Mouse (Mus musculus) limb, embryonic 15.5 days (tissue): ENCODE measurements around the gene Pold2. TPM values are rescaled to one million over a fixed set of nuclear protein-coding genes. Genes with fewer than 3 reads are reported as not detected.

Experiments
- ATAC-seq: fragments of 200-750 bp; cut with Nextera tagmentation; 2 replicates; pipeline ENCODE4 v1.8.0; 2017; ENCODE audit warnings: low read depth, moderate TSS enrichment; ENCODE audit not compliant: insufficient number of reproducible peaks, low FRiP score, low TSS enrichment
- H3K27ac ChIP-seq: fragments of 300-500 bp; sonication (generic); 2 replicates; pipeline ENCODE4 v1.5.1; 2015; ENCODE audit warnings: moderate library complexity, mild to moderate bottlenecking, inconsistent platforms
- H3K27me3 ChIP-seq: fragments of 300-500 bp; sonication (generic); 2 replicates; pipeline ENCODE4 v1.6.1; 2015; ENCODE audit warnings: inconsistent platforms
- H3K36me3 ChIP-seq: fragments of 300-500 bp; sonication (generic); 2 replicates; pipeline ENCODE4 v1.6.1; 2015; ENCODE audit warnings: inconsistent platforms
- H3K4me1 ChIP-seq: fragments of 300-500 bp; sonication (generic); 2 replicates; pipeline ENCODE4 v1.6.1; 2015; ENCODE audit warnings: inconsistent platforms
- H3K4me2 ChIP-seq: fragments of 300-500 bp; sonication (generic); 2 replicates; pipeline ENCODE4 v1.6.1; 2015; ENCODE audit warnings: mild to moderate bottlenecking, inconsistent platforms
- H3K4me3 ChIP-seq: fragments of 300-500 bp; sonication (generic); 2 replicates; pipeline ENCODE4 v1.5.1; 2015; ENCODE audit warnings: mild to moderate bottlenecking, inconsistent platforms
- H3K9ac ChIP-seq: fragments of 300-500 bp; sonication (generic); 2 replicates; pipeline ENCODE4 v1.6.1; 2015; ENCODE audit warnings: inconsistent platforms
- H3K9me3 ChIP-seq: fragments of 300-500 bp; sonication (generic); 2 replicates; pipeline ENCODE4 v1.6.1; 2016; ENCODE audit warnings: inconsistent platforms
- WGBS: fragments of 180-500 bp; shearing (Covaris S2); methylation state at CpG from one replicate; pipeline ENCODE4 v1.1.7; 2015; 5-methylcytosine and 5-hydroxymethylcytosine counted together
- polyA plus RNA-seq: library from polyadenylated mRNA; unstranded; fragments of >200 nt; fragmentation: Nextera tagmentation; extraction: Ambion mirVana; gene quantifications from 2 replicates; pipeline ENCODE4 v1.2.1, GENCODE M21; 2015

Pold2 gene
- 116 and 118 TPM in 2 replicates for polyA plus RNA-seq

DNA sequence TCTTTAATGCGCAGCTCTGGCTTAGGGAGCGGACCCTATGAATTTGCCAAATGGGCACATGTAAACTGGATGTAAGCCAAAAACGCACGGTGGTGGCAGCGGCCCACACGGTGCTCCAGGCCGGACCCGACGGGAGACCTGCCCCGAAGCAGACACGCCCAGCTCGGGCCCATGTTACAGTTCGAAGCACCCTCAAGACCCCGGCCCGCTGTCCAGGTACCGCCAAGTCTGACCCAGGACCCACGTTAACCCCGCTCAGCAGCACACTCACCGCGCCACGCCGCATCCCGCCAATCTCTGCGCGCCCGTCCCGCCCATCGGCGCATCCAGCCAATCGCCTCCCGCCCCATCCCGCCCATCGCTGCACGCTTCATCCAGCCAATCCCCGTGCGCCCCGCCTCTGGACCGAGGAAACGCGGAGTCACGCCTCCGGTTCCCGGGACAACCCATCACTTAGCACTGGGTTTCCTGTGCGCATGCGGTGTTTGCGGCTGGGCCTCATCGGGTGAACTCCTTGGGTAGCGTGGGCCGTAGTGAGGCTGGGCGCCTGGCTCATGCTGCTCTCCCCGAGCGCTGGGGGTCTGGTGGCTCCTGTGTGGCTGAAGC lies at the start of gene Pold2:
TSS of gene Pold2 (minus strand) at position 372 of the 606 bp plus-strand sequence.
- Histone ChIP-seq H3K27me3 (no peaks in the 10 kb centered on the region), H3K4me3 (peak within 1 kb of the TSS; percentile 75), H3K9me3 (no peaks in the 10 kb centered on the region), H3K4me2 (peak within 1 kb of the TSS; percentile 63), H3K36me3 (peaks cover 33% of the 10 kb centered on the region), H3K9ac (peak within 1 kb of the TSS; percentile 64), H3K27ac (peak within 1 kb of the TSS; percentile 89), H3K4me1 (peaks cover 21% of the 10 kb centered on the region)
- peak; percentile 99 for ATAC-seq
- WGBS, result under 1% methylated on average over 52 of the region's 52 CpGs

DNA sequence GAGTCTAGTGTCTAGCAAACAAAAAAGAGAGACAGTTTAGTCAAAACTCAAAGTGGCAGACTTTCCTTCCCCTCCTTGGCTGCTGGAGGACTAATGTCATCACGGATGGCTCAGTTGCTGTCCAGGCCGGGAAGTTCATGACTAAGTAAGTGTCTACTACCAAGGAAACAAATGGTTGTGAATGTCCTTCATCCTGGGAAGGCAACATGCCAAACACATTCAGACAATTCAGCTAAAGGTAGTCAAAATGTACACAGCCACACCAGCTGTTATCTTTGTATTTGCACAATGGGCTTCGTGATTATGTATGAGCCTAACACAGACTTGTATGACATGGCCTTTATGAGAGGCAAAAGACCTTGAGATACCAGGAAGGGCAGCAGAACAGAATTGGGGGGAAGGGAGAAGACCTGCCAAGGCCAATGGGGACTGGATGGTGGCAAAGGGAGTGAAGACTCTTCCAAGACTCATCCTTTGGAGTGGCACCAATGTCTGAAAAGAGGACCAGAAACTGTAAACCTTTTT lies 48.7 kb upstream of the Pold2 start:
- no peak overlapping the region for H3K27ac ChIP-seq
- H3K4me1 ChIP-seq, result no peaks in the 10 kb centered on the region
- H3K27me3 ChIP-seq, result no peaks in the 10 kb centered on the region
- no peak overlapping the region for H3K4me2 ChIP-seq
- no peaks in the 10 kb centered on the region for H3K9me3 ChIP-seq
- no peaks in the 10 kb centered on the region for H3K36me3 ChIP-seq
- H3K4me3 ChIP-seq, result no peak overlapping the region
- WGBS, result 80% methylated on average over 3 of the region's 3 CpGs
- no peak for ATAC-seq
- H3K9ac ChIP-seq, result no peak overlapping the region

- no peaks in the 10 kb centered on the region for H3K9me3 ChIP-seq
- no peak overlapping the region for H3K4me2 ChIP-seq
- no peaks in the 10 kb centered on the region for H3K27me3 ChIP-seq
- H3K36me3 ChIP-seq, result no peaks in the 10 kb centered on the region
- 44% methylated on average over 8 of the region's 8 CpGs for WGBS
- ATAC-seq, result no peak
- no peak overlapping the region for H3K4me3 ChIP-seq
- no peak overlapping the region for H3K9ac ChIP-seq
- no peak overlapping the region for H3K27ac ChIP-seq
- H3K4me1 ChIP-seq, result peaks cover 2% of the 10 kb centered on the region; the same call in 1 of the 2 replicates
Measured at GRCm38 (mm10) chr11:5924699-5925098, 46.6 kb upstream of the Pold2 start.

- WGBS, result 30% methylated on average over 16 of the region's 17 CpGs
- no peak overlapping the region for H3K4me3 ChIP-seq
- no peak for ATAC-seq
Measured at GRCm38 (mm10) chr11:5920323-5920960, 42.4 kb upstream of the Pold2 start.

DNA sequence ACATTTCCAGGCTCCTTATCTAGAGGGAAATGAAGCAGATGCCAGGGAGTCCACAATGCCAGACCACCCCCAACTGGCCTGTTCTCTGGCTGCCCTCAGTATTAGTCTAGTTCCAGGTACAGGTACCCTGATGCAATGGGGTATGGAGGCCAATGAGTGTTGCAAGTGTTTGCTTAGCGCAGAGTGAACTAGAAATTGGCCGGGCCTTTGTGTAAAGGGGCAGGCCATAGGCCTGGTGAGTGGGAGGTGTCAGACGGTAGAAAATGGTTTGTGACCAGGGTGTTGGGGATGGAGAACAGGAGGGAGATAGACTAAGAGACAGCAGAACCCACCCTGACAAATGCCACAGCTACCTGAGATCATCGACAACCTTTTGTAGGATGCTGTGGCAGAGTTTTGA lies 41.5 kb upstream of the Pold2 start:
- ATAC-seq, result no peak
- Histone ChIP-seq H3K9ac (no peak overlapping the region), H3K4me2 (no peak overlapping the region), H3K4me3 (no peak overlapping the region), H3K4me1 (peaks cover 2% of the 10 kb centered on the region; the same call in 1 of the 2 replicates), H3K27me3 (no peaks in the 10 kb centered on the region), H3K36me3 (no peaks in the 10 kb centered on the region), H3K27ac (no peak overlapping the region), H3K9me3 (no peaks in the 10 kb centered on the region)
- WGBS, result 92% methylated on average over 4 of the region's 4 CpGs

More at GRCm38 (mm10) chr11:5920323-5920960, 42.4 kb upstream of the Pold2 start:
- Histone ChIP-seq H3K4me2 (no peak overlapping the region), H3K4me1 (peaks cover 2% of the 10 kb centered on the region; the same call in 1 of the 2 replicates), H3K9ac (no peak overlapping the region), H3K27me3 (no peaks in the 10 kb centered on the region), H3K36me3 (no peaks in the 10 kb centered on the region), H3K9me3 (no peaks in the 10 kb centered on the region), H3K27ac (no peak overlapping the region)

DNA sequence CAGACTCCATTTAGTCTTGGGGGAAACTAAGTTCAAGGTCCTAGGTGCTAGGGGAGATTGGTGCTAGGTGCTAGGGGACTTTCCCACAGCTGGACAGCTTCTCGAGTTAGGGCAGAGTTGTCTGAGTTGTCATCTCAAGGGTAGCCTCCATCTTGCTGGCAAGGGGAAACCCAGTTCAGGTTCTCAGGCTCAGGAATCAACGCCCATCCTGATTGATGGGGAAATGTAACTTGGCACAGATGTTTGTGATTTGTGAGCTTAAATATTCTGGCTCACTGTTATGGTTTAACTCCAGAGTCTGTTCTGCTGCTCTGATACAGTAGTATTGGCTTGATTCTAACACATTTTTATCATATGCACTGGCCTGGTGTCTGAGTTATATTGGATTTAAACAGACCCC lies 40.0 kb upstream of the Pold2 start:
- WGBS, result 51% methylated on average over 2 of the region's 2 CpGs
- ATAC-seq, result no peak

DNA sequence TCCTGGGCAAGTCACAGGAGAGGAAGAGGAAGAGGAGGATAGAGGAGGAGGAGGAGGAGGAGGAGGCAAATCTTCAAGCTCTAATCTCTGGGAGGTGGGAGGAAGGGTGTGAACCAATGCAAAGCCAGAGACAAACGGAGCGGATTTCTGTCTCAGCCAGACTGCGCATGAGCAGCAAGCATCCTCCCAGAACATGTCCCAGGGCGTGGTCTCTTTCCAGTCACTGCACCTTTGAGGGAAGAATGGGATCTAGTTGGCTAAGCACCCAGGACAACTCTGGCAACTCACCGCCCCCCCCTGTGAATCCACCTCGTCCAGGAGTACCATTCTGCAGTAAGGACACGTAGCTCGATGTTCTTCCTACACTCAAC lies 38.1 kb upstream of the Pold2 start:
- H3K27me3 ChIP-seq, result no peaks in the 10 kb centered on the region
- H3K4me2 ChIP-seq, result no peak overlapping the region
- peaks cover 13% of the 10 kb centered on the region for H3K4me1 ChIP-seq
- H3K4me3 ChIP-seq, result no peak overlapping the region
- no peaks in the 10 kb centered on the region for H3K9me3 ChIP-seq
- no peak for ATAC-seq
- no peak overlapping the region for H3K9ac ChIP-seq
- no peak overlapping the region for H3K27ac ChIP-seq
- no peaks in the 10 kb centered on the region for H3K36me3 ChIP-seq
- WGBS, result 70% methylated on average over 8 of the region's 8 CpGs

More for the DNA sequence above, 40.0 kb upstream of the Pold2 start:
- Histone ChIP-seq H3K9ac (no peak overlapping the region), H3K27me3 (no peaks in the 10 kb centered on the region), H3K27ac (no peak overlapping the region), H3K4me2 (no peak overlapping the region), H3K36me3 (no peaks in the 10 kb centered on the region), H3K9me3 (no peaks in the 10 kb centered on the region), H3K4me1 (peaks cover 5% of the 10 kb centered on the region), H3K4me3 (no peak overlapping the region)

DNA sequence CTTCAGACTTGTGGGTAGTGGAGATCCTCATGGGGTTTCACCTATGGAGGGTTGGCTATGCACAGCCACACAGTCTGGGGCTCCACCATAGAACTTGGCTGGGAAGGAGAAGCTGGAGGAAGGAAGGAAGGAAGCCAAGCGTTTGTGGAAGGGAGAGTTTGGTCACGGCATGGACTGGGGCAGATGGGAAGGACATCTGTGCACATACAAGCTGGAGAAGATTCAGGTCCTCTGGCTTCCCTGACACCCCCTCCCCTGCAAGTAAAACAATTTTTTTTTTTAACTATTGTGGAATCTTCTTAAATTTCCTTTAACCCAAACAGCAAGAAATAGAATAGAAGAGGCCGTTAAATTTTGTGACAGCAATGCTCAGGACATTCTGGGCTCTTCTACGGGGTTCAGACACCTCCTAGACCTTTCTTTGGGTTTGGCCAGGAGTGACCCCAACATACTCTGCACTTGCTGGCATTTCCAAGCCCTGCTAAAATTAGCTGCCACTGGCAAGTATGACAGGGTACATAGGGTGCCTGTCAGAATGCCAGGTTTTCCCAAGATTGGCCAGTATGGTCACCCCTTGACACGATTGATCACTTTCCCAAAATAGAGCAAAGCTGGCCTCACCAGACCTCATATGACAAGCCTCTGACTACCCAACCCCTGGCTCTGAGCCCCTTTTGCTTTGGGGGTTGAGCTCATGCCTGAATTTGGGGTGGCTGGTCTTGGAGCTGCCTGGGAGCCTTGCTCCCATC lies 37.5 kb upstream of the Pold2 start:
- WGBS, result 69% methylated on average over 5 of the region's 5 CpGs
- ATAC-seq, result no peak
- Histone ChIP-seq H3K4me3 (no peak overlapping the region), H3K9me3 (no peaks in the 10 kb centered on the region), H3K27ac (no peak overlapping the region), H3K36me3 (no peaks in the 10 kb centered on the region), H3K27me3 (no peaks in the 10 kb centered on the region), H3K9ac (no peak overlapping the region), H3K4me1 (peaks cover 13% of the 10 kb centered on the region), H3K4me2 (no peak overlapping the region)

GRCm38 (mm10) chr11:5914940-5915339 lies 36.8 kb upstream of the Pold2 start:
- Histone ChIP-seq H3K36me3 (no peaks in the 10 kb centered on the region), H3K9me3 (no peaks in the 10 kb centered on the region), H3K9ac (no peak overlapping the region), H3K4me1 (peaks cover 11% of the 10 kb centered on the region; the same call in 1 of the 2 replicates), H3K27ac (no peak overlapping the region), H3K4me3 (no peak overlapping the region), H3K4me2 (no peak overlapping the region), H3K27me3 (no peaks in the 10 kb centered on the region)
- no peak for ATAC-seq
- 66% methylated on average over 5 of the region's 5 CpGs for WGBS

DNA sequence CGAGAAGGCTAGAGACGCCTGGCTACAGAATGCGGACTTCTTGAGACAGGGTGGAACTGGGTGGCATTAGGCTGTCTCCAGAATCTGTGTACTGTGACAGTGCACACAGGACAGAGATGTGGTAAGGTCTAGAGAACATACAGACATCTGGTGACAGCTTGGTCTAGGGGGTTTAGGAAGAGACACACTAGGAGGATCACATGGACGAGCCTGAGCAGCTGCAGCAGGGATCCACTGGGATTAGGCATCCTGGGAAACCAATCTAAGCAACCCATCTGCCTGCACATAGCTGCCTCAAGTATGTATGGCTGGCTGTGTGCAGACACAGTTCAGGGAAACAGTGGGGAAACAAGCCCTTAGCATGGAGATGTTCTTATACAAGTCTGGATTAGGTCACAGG lies 35.8 kb upstream of the Pold2 start:
- no peak overlapping the region for H3K4me3 ChIP-seq
- no peak overlapping the region for H3K27ac ChIP-seq
- H3K4me1 ChIP-seq, result peaks cover 11% of the 10 kb centered on the region; the same call in 1 of the 2 replicates
- H3K27me3 ChIP-seq, result no peaks in the 10 kb centered on the region
- no peak overlapping the region for H3K4me2 ChIP-seq
- H3K9me3 ChIP-seq, result no peaks in the 10 kb centered on the region
- no peak for ATAC-seq
- 75% methylated on average over 4 of the region's 4 CpGs for whole genome bisulfite sequencing
- H3K36me3 ChIP-seq, result no peaks in the 10 kb centered on the region
- no peak overlapping the region for H3K9ac ChIP-seq

DNA sequence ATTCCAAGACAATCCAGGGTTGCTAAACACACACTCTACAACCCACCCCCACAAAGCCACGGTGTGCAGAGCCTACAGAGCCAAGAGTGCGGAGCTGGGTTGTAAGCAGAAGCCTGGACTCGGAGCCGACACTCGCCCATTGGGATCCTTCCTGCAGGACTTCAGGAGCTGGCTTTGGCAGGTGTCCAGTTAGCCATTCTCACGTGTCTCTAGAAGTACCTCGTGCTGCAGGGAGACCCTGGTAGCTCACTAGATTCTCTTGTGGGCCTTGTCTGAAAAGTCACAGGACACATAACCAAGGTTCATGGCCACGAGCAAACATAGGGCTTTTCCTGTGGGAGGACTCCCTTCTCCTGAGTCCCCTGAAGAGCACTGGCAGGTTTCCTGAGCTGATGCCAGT lies 35.2 kb upstream of the Pold2 start:
- Histone ChIP-seq H3K4me1 (peaks cover 11% of the 10 kb centered on the region; the same call in 1 of the 2 replicates), H3K9me3 (no peaks in the 10 kb centered on the region), H3K4me3 (no peak overlapping the region), H3K9ac (no peak overlapping the region), H3K36me3 (no peaks in the 10 kb centered on the region), H3K27ac (no peak overlapping the region), H3K27me3 (no peaks in the 10 kb centered on the region), H3K4me2 (no peak overlapping the region)
- ATAC-seq, result no peak
- 57% methylated on average over 8 of the region's 8 CpGs for WGBS

GRCm38 (mm10) chr11:5912635-5913034 lies 34.5 kb upstream of the Pold2 start:
- H3K4me2 ChIP-seq, result no peak overlapping the region
- no peaks in the 10 kb centered on the region for H3K36me3 ChIP-seq
- 27% methylated on average over 5 of the region's 5 CpGs for WGBS
- H3K4me3 ChIP-seq, result no peak overlapping the region
- no peak overlapping the region for H3K9ac ChIP-seq
- no peaks in the 10 kb centered on the region for H3K9me3 ChIP-seq
- no peaks in the 10 kb centered on the region for H3K27me3 ChIP-seq
- H3K27ac ChIP-seq, result no peak overlapping the region
- ATAC-seq, result no peak
- H3K4me1 ChIP-seq, result peaks cover 11% of the 10 kb centered on the region; the same call in 1 of the 2 replicates
